Mouse (Mus musculus) stomach, postnatal 0 days (tissue): ENCODE measurements around the gene Slc25a51. TPM values are rescaled to one million over a fixed set of nuclear protein-coding genes. Genes with fewer than 3 reads are reported as not detected.
"Not testable (repeated sequence)": the region's sequence is repeated elsewhere in the genome, so short reads cannot be mapped to it uniquely, and the experiment has no call there.

ENCODE experiments used
- ATAC-seq: fragments of 200-750 bp; cut with Nextera tagmentation; 2 replicates; pipeline ENCODE4 v1.8.0; 2017; ENCODE audit not compliant: low FRiP score, low TSS enrichment
- DNase-seq: peaks from one replicate; pipeline ENCODE4 v3.0.0-alpha.2; 2016; ENCODE audit warnings: low spot score
- H3K27ac ChIP-seq: fragments of 300-500 bp; sonication (generic); replicated peaks from 2 replicates; pipeline ENCODE4 v1.5.1; 2014; ENCODE audit warnings: mild to moderate bottlenecking, control low read depth
- H3K27me3 ChIP-seq: fragments of 300-500 bp; sonication (generic); 2 replicates; pipeline ENCODE4 v1.6.1; 2014; ENCODE audit warnings: low read length; ENCODE audit not compliant: control insufficient read depth, insufficient read depth
- H3K36me3 ChIP-seq: fragments of 300-500 bp; sonication (generic); 2 replicates; pipeline ENCODE4 v1.6.1; 2014; ENCODE audit warnings: low read length, mixed read lengths; ENCODE audit not compliant: control insufficient read depth, insufficient read depth
- H3K4me1 ChIP-seq: fragments of 300-500 bp; sonication (generic); replicated peaks from 2 replicates; pipeline ENCODE4 v1.6.1; 2014; ENCODE audit warnings: antibody characterized with exemption; ENCODE audit not compliant: control insufficient read depth, insufficient read depth
- H3K4me2 ChIP-seq: fragments of 300-500 bp; sonication (generic); replicated peaks from 2 replicates; pipeline ENCODE4 v1.6.1; 2014; ENCODE audit warnings: low read depth, mild to moderate bottlenecking, control low read depth, moderate library complexity
- H3K4me3 ChIP-seq: fragments of 300-500 bp; sonication (generic); 2 replicates; pipeline ENCODE4 v1.5.1; 2014; ENCODE audit warnings: low read depth, low read length, control low read depth
- H3K9ac ChIP-seq: fragments of 300-500 bp; sonication (generic); 2 replicates; pipeline ENCODE4 v1.6.1; 2014; ENCODE audit warnings: mild to moderate bottlenecking, low read length, control low read depth, mixed read lengths
- H3K9me3 ChIP-seq: fragments of 300-500 bp; sonication (generic); 2 replicates; pipeline ENCODE4 v1.6.1; 2016; ENCODE audit warnings: low read length; ENCODE audit not compliant: control insufficient read depth
- CTCF ChIP-seq: IDR thresholded peaks from 2 replicates; pipeline ENCODE4 v1.5.1; 2016; ENCODE audit warnings: antibody characterized with exemption, low read depth, mild to moderate bottlenecking, moderate library complexity
- EP300 ChIP-seq: optimal IDR thresholded peaks from 2 replicates; pipeline ENCODE3; 2016; ENCODE audit warnings: antibody characterized with exemption
- WGBS: fragments of 180-500 bp; shearing (Covaris S2); extraction: QIAGEN DNeasy Blood & Tissue Kit; methylation state at CpG from one replicate; pipeline ENCODE4 v1.1.7; 2014; 5-methylcytosine and 5-hydroxymethylcytosine counted together
- polyA plus RNA-seq: library from polyadenylated mRNA; unstranded; fragments of >200 nt; fragmentation: Nextera tagmentation; extraction: Ambion mirVana; gene quantifications from 2 replicates; pipeline ENCODE4 v1.2.1, GENCODE M21; 2015

Gene Slc25a51
- polyA plus RNA-seq, 1 experiment from 2014 or later = 40.5 TPM

DNA sequence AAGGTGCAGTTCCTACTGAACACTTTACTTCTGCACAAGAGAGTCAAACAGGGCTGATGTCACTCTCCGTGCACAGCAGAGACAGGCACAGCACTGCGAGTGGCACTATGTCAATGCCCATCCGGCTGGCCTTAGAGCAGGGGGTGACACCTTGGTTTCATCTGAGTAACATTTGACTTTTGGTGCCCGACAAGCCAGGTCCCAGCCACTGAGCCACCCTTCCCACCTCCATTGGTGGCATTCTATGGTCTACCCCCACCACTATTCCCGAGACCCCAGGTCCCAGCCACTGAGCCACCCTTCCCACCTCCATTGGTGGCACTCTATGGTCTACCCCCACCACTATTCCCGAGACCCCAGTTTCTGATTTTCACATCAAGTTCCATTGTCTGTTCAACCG, 4.5 kb downstream of the Slc25a51 start:
- DNase-seq (no peak), ATAC-seq (no peak)
- Histone ChIP-seq H3K4me2 (no peak overlapping the region), H3K27ac (peak overlapping the region; percentile 59), H3K9me3 (no peaks in the 10 kb centered on the region), H3K4me1 (0 out of 2 replicates have a peak, but pooled peaks cover 4% of the 10 kb centered on the region), H3K9ac (no peak overlapping the region), H3K36me3 (peaks cover 14% of the 10 kb centered on the region; the same call in 1 of the 2 replicates), H3K4me3 (no peak overlapping the region), H3K27me3 (no peaks in the 10 kb centered on the region)
- TF ChIP-seq CTCF = no peak
- no peak for TF ChIP-seq EP300
- 95% methylated on average over 7 of the region's 7 CpGs for WGBS

DNA sequence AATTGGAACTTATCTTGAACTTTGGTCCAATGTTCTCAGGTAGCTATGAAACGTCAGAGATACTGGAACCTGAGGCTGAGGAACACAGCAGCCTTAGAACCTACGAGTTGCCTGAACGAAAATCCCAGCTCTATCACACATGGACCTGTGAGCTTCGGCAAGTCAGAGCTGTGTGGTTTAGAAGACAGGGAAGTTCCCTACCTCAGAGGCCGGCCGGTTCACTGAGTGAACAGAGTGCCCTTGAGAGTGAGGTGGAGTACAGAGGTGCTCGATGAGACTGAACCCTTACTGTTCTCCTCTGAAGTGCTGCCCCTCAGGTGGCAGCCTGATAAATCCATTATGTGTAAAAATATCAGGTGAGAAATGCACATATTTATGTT, 5.1 kb downstream of the Slc25a51 start:
- H3K36me3 ChIP-seq = peaks cover 16% of the 10 kb centered on the region; the same call in 1 of the 2 replicates

GRCm38 (mm10) chr4:45402878-45403498, 5.6 kb downstream of the Slc25a51 start:
- H3K4me3 ChIP-seq = no peak overlapping the region
- no peaks in the 10 kb centered on the region for H3K27me3 ChIP-seq
- TF ChIP-seq EP300 = no peak
- TF ChIP-seq CTCF = no peak
- ATAC-seq = peak; percentile 57
- no peak overlapping the region for H3K4me2 ChIP-seq
- H3K4me1 ChIP-seq = 0 out of 2 replicates have a peak, but pooled peaks cover 4% of the 10 kb centered on the region
- 49% methylated on average over 7 of the region's 7 CpGs for WGBS
- DNase-seq = peak; percentile 64
- no peaks in the 10 kb centered on the region for H3K9me3 ChIP-seq
- peaks cover 16% of the 10 kb centered on the region; the same call in 1 of the 2 replicates for H3K36me3 ChIP-seq
- H3K27ac ChIP-seq = peak overlapping the region; percentile 59; the same call in 1 of the 2 replicates
- no peak overlapping the region for H3K9ac ChIP-seq

More for the DNA sequence above, 5.1 kb downstream of the Slc25a51 start:
- WGBS = 67% methylated on average over 7 of the region's 7 CpGs
- Histone ChIP-seq H3K9ac (no peak overlapping the region), H3K9me3 (no peaks in the 10 kb centered on the region), H3K4me2 (no peak overlapping the region), H3K27ac (peak overlapping the region; percentile 59), H3K4me1 (0 out of 2 replicates have a peak, but pooled peaks cover 4% of the 10 kb centered on the region), H3K27me3 (no peaks in the 10 kb centered on the region), H3K4me3 (no peak overlapping the region)
- TF ChIP-seq EP300 (no peak), CTCF (no peak)
- ATAC-seq (peak; percentile 48), DNase-seq (no peak)

GRCm38 (mm10) chr4:45402281-45402680, 6.3 kb downstream of the Slc25a51 start:
- no peak overlapping the region for H3K27ac ChIP-seq
- H3K4me3 ChIP-seq = no peak overlapping the region
- H3K4me2 ChIP-seq = no peak overlapping the region
- peaks cover 16% of the 10 kb centered on the region; the same call in 1 of the 2 replicates for H3K36me3 ChIP-seq
- DNase-seq = no peak
- TF ChIP-seq CTCF = no peak
- 0 out of 2 replicates have a peak, but pooled peaks cover 4% of the 10 kb centered on the region for H3K4me1 ChIP-seq
- no peaks in the 10 kb centered on the region for H3K9me3 ChIP-seq
- no peak for ATAC-seq
- no peak overlapping the region for H3K9ac ChIP-seq
- WGBS = 82% methylated on average over 4 of the region's 4 CpGs
- H3K27me3 ChIP-seq = no peaks in the 10 kb centered on the region

DNA sequence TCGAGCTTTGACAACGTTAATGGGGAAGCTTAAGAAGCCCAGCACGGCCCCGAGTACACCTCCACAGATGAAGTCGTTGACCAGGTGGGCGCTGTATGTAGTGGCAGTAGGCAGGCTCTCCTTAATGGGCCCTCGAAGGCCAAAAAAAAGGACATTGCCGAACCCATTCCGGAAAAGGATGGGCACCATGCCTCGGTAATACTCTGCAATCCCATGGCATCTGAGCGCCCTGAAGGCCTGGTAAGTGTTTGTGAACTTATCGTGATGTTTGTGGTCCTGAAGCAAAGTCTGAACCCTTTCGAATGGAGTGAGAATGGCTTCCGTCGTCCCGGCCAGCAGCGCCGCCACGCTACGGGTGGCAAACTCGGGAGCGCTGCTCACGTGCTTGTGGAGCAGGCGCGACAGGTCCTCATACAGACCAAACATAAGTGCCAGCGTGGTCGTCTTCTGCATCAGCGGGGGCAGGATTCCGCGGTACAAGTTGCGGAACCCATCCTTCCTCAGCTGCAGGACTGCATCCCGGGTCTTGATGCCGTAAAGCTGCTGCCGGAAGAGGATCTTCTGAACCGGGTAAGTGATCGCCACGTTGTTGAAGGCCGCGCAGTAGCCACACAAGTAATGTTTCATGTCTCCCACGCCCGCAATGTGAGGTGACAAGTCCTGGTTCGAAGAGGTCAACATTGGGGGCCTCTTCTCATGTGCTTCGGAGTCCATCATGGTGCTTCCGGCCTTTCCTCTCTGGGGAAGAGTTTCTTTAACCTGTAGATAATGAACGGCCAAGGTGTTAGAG, 8.9 kb downstream of the Slc25a51 start:
- TF ChIP-seq EP300 = no peak
- no peak for TF ChIP-seq CTCF
- H3K9me3 ChIP-seq = no peaks in the 10 kb centered on the region
- H3K27ac ChIP-seq = no peak overlapping the region
- H3K4me1 ChIP-seq = no peaks in the 10 kb centered on the region
- no peak overlapping the region for H3K9ac ChIP-seq
- 94% methylated on average over 45 of the region's 45 CpGs for WGBS
- no peak for DNase-seq
- ATAC-seq = no peak
- no peak overlapping the region for H3K4me2 ChIP-seq
- H3K4me3 ChIP-seq = no peak overlapping the region
- peaks cover 16% of the 10 kb centered on the region; the same call in 1 of the 2 replicates for H3K36me3 ChIP-seq
- no peaks in the 10 kb centered on the region for H3K27me3 ChIP-seq

- ATAC-seq, H3K27ac ChIP-seq, H3K4me3 ChIP-seq, H3K4me1 ChIP-seq, H3K9ac ChIP-seq, DNase-seq, H3K27me3 ChIP-seq, H3K9me3 ChIP-seq, H3K4me2 ChIP-seq: not testable (repeated sequence)
- peaks cover 14% of the 10 kb centered on the region; the same call in 1 of the 2 replicates for H3K36me3 ChIP-seq
- 85% methylated on average over 5 of the region's 5 CpGs for WGBS
Observed at GRCm38 (mm10) chr4:45398315-45398714, 10.3 kb downstream of the Slc25a51 start.

- H3K36me3 ChIP-seq, H3K4me2 ChIP-seq, H3K4me3 ChIP-seq, ATAC-seq, H3K4me1 ChIP-seq, H3K9me3 ChIP-seq, H3K9ac ChIP-seq, H3K27me3 ChIP-seq, H3K27ac ChIP-seq, DNase-seq: not testable (repeated sequence)
- 78% methylated on average over 6 of the region's 6 CpGs for WGBS
Observed at GRCm38 (mm10) chr4:45396211-45396610, 12.4 kb downstream of the Slc25a51 start.
